Mouse (Mus musculus) MN1 (cell line): ENCODE data around the gene Nr1i3.
"Not testable (repeated sequence)": the region's sequence is repeated elsewhere in the genome, so short reads cannot be mapped to it uniquely, and the experiment has no call there.

Experiments
- DNase-seq: peaks from one replicate; pipeline ENCODE4 v3.0.0-alpha.2; 2016; ENCODE audit warnings: low spot score

The Nr1i3 gene

GRCm38 (mm10) chr1:171230215-171230614 lies 16.4 kb downstream of the Nr1i3 start:
- no peak for DNase-seq

- DNase-seq = no peak
Observed at GRCm38 (mm10) chr1:171231844-171232243, 18.1 kb downstream of the Nr1i3 start.

- no peak for DNase-seq
Observed at GRCm38 (mm10) chr1:171232348-171232747, 18.6 kb downstream of the Nr1i3 start.

- no peak for DNase-seq
Observed at GRCm38 (mm10) chr1:171232800-171233730, 19.3 kb downstream of the Nr1i3 start.

GRCm38 (mm10) chr1:171234126-171234525 lies 20.4 kb downstream of the Nr1i3 start, which contains the start of gene Fcer1g:
TSS of gene Fcer1g (minus strand) at chr1:171234365.
- DNase-seq = no peak

- DNase-seq = no peak
Observed at GRCm38 (mm10) chr1:171234538-171234937, 20.8 kb downstream of the Nr1i3 start.

- DNase-seq = no peak
Observed at GRCm38 (mm10) chr1:171235791-171236190, 22.0 kb downstream of the Nr1i3 start.

GRCm38 (mm10) chr1:171237438-171237837 lies 23.7 kb downstream of the Nr1i3 start:
- no peak for DNase-seq

GRCm38 (mm10) chr1:171238463-171238862 lies 24.7 kb downstream of the Nr1i3 start:
- peak; percentile 59 for DNase-seq

GRCm38 (mm10) chr1:171239992-171240744 lies 26.4 kb downstream of the Nr1i3 start:
- no peak for DNase-seq

GRCm38 (mm10) chr1:171240911-171241310 lies 27.1 kb downstream of the Nr1i3 start:
- DNase-seq = no peak

GRCm38 (mm10) chr1:171241952-171242351 lies 28.2 kb downstream of the Nr1i3 start:
- not testable (repeated sequence) for DNase-seq

GRCm38 (mm10) chr1:171245353-171245752 lies 31.6 kb downstream of the Nr1i3 start:
- DNase-seq = no peak

- peak; percentile 99 for DNase-seq
Observed at GRCm38 (mm10) chr1:171246709-171247452, 33.1 kb downstream of the Nr1i3 start.

GRCm38 (mm10) chr1:171247453-171247841 lies 33.7 kb downstream of the Nr1i3 start:
- DNase-seq = peak; percentile 67

GRCm38 (mm10) chr1:171247916-171248315 lies 34.1 kb downstream of the Nr1i3 start:
- DNase-seq = peak; percentile 18

GRCm38 (mm10) chr1:171248386-171249226 lies 34.8 kb downstream of the Nr1i3 start:
- DNase-seq = peak; percentile 44

- peak; percentile 86 for DNase-seq
Observed at GRCm38 (mm10) chr1:171249913-171250600, 36.3 kb downstream of the Nr1i3 start, which contains the start of gene Adamts4. TSS of gene Adamts4 (plus strand) at chr1:171250421.

GRCm38 (mm10) chr1:171250680-171251593 lies 37.2 kb downstream of the Nr1i3 start, which contains the start of gene Ndufs2:
TSS of gene Ndufs2 (minus strand) at chr1:171251388.
- DNase-seq = peak; percentile 54
